Mouse (Mus musculus) right cerebral cortex, postnatal 25 days (tissue): ENCODE results near the gene Serpina12.
A peak's percentile ranks its signal among the peaks of the same experiment; 100 is the strongest.

ENCODE experiments used
- DNase-seq: peaks from one replicate; pipeline ENCODE4 v3.0.0; 2022

The Serpina12 gene

GRCm38 (mm10) chr12:104002569-104003237 lies 41.5 kb downstream of the Serpina12 start:
- no peak for DNase-seq

- DNase-seq: no peak
These were observed 43.6 kb downstream of the Serpina12 start for GRCm38 (mm10) chr12:104000594-104000993.

GRCm38 (mm10) chr12:103999611-104000010 lies 44.6 kb downstream of the Serpina12 start:
- DNase-seq: no peak

GRCm38 (mm10) chr12:103996513-103996912 lies 47.7 kb downstream of the Serpina12 start:
- DNase-seq: no peak

GRCm38 (mm10) chr12:103995292-103996072 lies 48.8 kb downstream of the Serpina12 start:
- DNase-seq: peak; percentile 71

- no peak for DNase-seq
These were observed 51.3 kb downstream of the Serpina12 start for GRCm38 (mm10) chr12:103992945-103993344.

GRCm38 (mm10) chr12:103989857-103990256 lies 54.4 kb downstream of the Serpina12 start, which contains the start of gene Serpina11:
Gene Serpina11, minus strand, starts transcription at chr12:103989957.
- no peak for DNase-seq

- no peak for DNase-seq
These were observed 54.8 kb downstream of the Serpina12 start for GRCm38 (mm10) chr12:103989514-103989767.

- no peak for DNase-seq
These were observed 55.3 kb downstream of the Serpina12 start for GRCm38 (mm10) chr12:103988754-103989513.

GRCm38 (mm10) chr12:103985868-103986267 lies 58.4 kb downstream of the Serpina12 start:
- no peak for DNase-seq

GRCm38 (mm10) chr12:103984935-103985334 lies 59.3 kb downstream of the Serpina12 start:
- DNase-seq: no peak

- no peak for DNase-seq
These were observed 62.4 kb downstream of the Serpina12 start for GRCm38 (mm10) chr12:103981646-103982360.
